23 mouse cellular contexts compared by ENCODE assay signal in the genomic region with DNA sequence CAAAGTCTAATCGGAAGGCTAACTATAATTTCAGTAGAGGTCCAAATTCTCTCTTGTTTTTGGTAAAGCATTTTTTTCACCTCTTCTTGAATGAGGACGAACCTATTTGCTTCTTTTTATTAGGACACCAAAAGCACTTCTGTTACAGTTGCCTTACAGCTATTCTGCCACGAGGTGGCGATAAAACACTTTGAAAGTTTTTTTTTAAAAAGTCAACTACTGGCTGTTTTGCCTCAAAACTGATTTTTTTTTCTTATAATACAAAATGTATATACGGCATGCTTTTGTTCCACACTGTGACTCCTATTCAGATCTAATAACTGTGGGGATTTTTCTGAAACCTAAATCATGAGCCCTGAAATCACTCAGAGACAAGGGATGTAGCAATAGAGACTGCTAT. TPM values are rescaled to one million over a fixed set of nuclear protein-coding genes. Genes with fewer than 3 reads are reported as not detected.
DNase-seq lines count a peak whose midpoint lies in the region; ATAC-seq and TF ChIP-seq lines count a peak whose summit lies in the region.
"Not testable (repeated sequence)": the region's sequence is repeated elsewhere in the genome, so short reads cannot be mapped to it uniquely, and the experiment has no call there.
"Had no signal": no experiment of that assay in that cellular context is flagged by ENCODE, and none has a peak within 500 bp of the region (broad histone marks: within the 10 kb centered on the region; RNA-seq: fewer than 3 reads in every experiment).

No protein-coding gene starts in this region.

- not testable (repeated sequence) for H3K9me3 ChIP-seq in E14TG2a.4 (ENCODE audit: low read length); intestine, postnatal 0 days (ENCODE audit: control insufficient read depth)

- intact Hi-C loops in left cerebral cortex, postnatal 14 days (cut with DNase I), result not testable (repeated sequence)

- not testable (repeated sequence) for H3K36me3 ChIP-seq in E14TG2a.4 (ENCODE audit: insufficient read depth, low read length); intestine, postnatal 0 days (ENCODE audit: control insufficient read depth, insufficient read depth)

- H3K4me1 ChIP-seq in E14TG2a.4 (replicated peaks; ENCODE audit: low read depth, low read length); intestine, postnatal 0 days (replicated peaks; ENCODE audit: control insufficient read depth, insufficient read depth, low read length): not testable (repeated sequence)

- not testable (repeated sequence) for H3K27me3 ChIP-seq in E14TG2a.4 (ENCODE audit: insufficient read depth, low read length); intestine, postnatal 0 days (replicated peaks; ENCODE audit: control insufficient read depth, insufficient read depth, low read length)

- DNase-seq in cerebellum, postnatal 10 days, result peak; percentile 8 to 9
- peak; percentile 12 to 27 for DNase-seq in kidney, postnatal 4 days
- DNase-seq in left cerebral cortex, postnatal 14 days (ENCODE audit: low spot score in 2 of 2), result peak; percentile 38 to 49
- DNase-seq in lung, postnatal 14 days, result peak; percentile 3
- peak; percentile 8 for DNase-seq in right cerebral cortex, postnatal 14 days

- not testable (repeated sequence) for ATAC-seq in intestine, postnatal 0 days

- H3K27ac ChIP-seq in intestine, postnatal 0 days (ENCODE audit: low read depth, low read length), result not testable (repeated sequence)

- not testable (repeated sequence) for H3K4me2 ChIP-seq in intestine, postnatal 0 days (replicated peaks; ENCODE audit: low read depth)

- H3K4me3 ChIP-seq in E14TG2a.4 (replicated peaks; ENCODE audit: low read length); intestine, postnatal 0 days (ENCODE audit: low read depth, low read length): not testable (repeated sequence)

- not testable (repeated sequence) for H3K9ac ChIP-seq in intestine, postnatal 0 days (ENCODE audit: low read depth, low read length)

- peak; percentile 35 for TF ChIP-seq CTCF in E14TG2a.4 (conservative IDR thresholded peaks at IDR 0.05; ENCODE audit: low read length)
- peak; percentile 31 for TF ChIP-seq CTCF in intestine, postnatal 0 days (IDR thresholded peaks at IDR 0.05; ENCODE audit: low read depth)

- 22% methylated on average over 5 of the region's 5 CpGs for WGBS in intestine, postnatal 0 days

RNA-seq across cellular contexts. Expression of gene Gm21190, which starts 8.6 kb away (rescaled TPM):
- not detected in 2 replicates for polyA plus RNA-seq in intestine, postnatal 0 days (2015; fragmentation: Nextera tagmentation; extraction: Ambion mirVana)
- not detected for total RNA-seq in left cerebral cortex, postnatal 14 days (2021)
- total RNA-seq: adrenal gland, adult 8-10 months; gastrocnemius, postnatal 36 days; layer of hippocampus, adult 18-20 months; left cerebral cortex, adult 8-10 months; megakaryocyte, adult 5-6 weeks had no signal
- polyA plus RNA-seq: embryonic facial prominence, embryonic 14.5 days; forebrain, embryonic 15.5 days; heart, embryonic 16.5 days; hindbrain, embryonic 10.5 days; limb, embryonic 11.5 days; liver, embryonic 13.5 days; lung, embryonic 16.5 days; midbrain, embryonic 14.5 days; myocyte; neural tube, embryonic 14.5 days; Patski had no signal

RNA-seq across cellular contexts. Expression of gene Gm21149, which starts 44.1 kb away (rescaled TPM):
- polyA plus RNA-seq in intestine, postnatal 0 days (2015; fragmentation: Nextera tagmentation; extraction: Ambion mirVana), result not detected in 2 replicates
- not detected for total RNA-seq in left cerebral cortex, postnatal 14 days (2021)
- total RNA-seq: adrenal gland, adult 8-10 months; gastrocnemius, postnatal 36 days; layer of hippocampus, adult 18-20 months; left cerebral cortex, adult 8-10 months; megakaryocyte, adult 5-6 weeks had no signal
- polyA plus RNA-seq: embryonic facial prominence, embryonic 14.5 days; forebrain, embryonic 15.5 days; hindbrain, embryonic 10.5 days; limb, embryonic 11.5 days; liver, embryonic 13.5 days; lung, embryonic 16.5 days; midbrain, embryonic 14.5 days; myocyte; neural tube, embryonic 14.5 days; Patski had no signal

RNA-seq across cellular contexts. Expression of gene Gm21083, which starts 56.7 kb away (rescaled TPM):
- polyA plus RNA-seq in intestine, postnatal 0 days (2015; fragmentation: Nextera tagmentation; extraction: Ambion mirVana), result not detected in 2 replicates
- total RNA-seq in left cerebral cortex, postnatal 14 days (2021), result not detected
- total RNA-seq: adrenal gland, adult 8-10 months; gastrocnemius, postnatal 36 days; layer of hippocampus, adult 18-20 months; left cerebral cortex, adult 8-10 months; megakaryocyte, adult 5-6 weeks had no signal
- polyA plus RNA-seq: embryonic facial prominence, embryonic 14.5 days; forebrain, embryonic 15.5 days; heart, embryonic 16.5 days; hindbrain, embryonic 10.5 days; limb, embryonic 11.5 days; liver, embryonic 13.5 days; lung, embryonic 16.5 days; midbrain, embryonic 14.5 days; myocyte; neural tube, embryonic 14.5 days; Patski had no signal
